Mouse (Mus musculus): ENCODE data around the gene Hist1h2bb.
A peak's percentile ranks its signal among the peaks of the same experiment; 100 is the strongest.

Hist1h2bb gene

DNA sequence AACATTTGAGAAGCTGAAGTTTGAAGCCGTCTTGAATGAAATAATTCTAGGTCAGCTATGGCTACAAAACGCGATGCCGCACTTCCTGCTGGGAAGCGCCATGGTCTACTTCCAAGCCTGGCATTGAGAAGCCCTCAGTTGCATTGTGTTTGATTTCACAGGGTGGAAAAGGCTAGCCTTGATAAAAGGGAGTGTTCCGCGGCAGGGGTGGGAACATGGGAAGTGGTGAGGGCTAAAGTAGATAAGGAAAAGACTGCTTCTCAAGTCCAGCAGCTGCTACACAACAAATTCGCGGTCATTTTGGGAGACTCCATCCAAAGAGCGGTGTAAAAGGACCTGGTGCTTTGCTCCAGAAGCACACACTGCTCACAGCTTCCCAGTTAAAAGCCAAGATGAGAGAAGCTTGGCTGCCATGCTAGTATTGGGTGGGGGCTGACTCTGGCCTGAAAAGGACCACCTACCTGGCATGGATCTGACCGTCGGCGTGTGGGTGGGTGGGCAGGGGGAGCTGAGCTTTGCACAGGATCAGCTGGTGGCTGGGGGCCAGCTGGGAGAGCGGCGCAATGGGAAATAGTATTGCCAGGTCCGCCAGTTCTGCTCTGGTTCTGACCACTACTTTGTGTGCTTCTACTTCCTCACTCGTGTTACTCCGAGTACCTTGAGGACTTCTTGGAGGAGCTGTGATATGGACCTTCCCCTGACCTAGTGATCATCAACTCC is 17.9 kb upstream of the Hist1h2bb start:
- no peak for DNase-seq (ENCODE audit: low spot score)

- DNase-seq (ENCODE audit: low spot score), result no peak
Observed at GRCm38 (mm10) chr13:23729192-23729525, 17.4 kb upstream of the Hist1h2bb start.

- no peak for DNase-seq (ENCODE audit: low spot score)
Observed at GRCm38 (mm10) chr13:23729706-23730105, 16.8 kb upstream of the Hist1h2bb start.

GRCm38 (mm10) chr13:23730479-23730878 is 16.1 kb upstream of the Hist1h2bb start:
- DNase-seq (ENCODE audit: low spot score), result no peak

- peak; percentile 45 for DNase-seq (ENCODE audit: low spot score)
Observed at GRCm38 (mm10) chr13:23732156-23732804, 14.3 kb upstream of the Hist1h2bb start.

GRCm38 (mm10) chr13:23737091-23737490 is 9.4 kb upstream of the Hist1h2bb start:
- no peak for DNase-seq (ENCODE audit: low spot score)

GRCm38 (mm10) chr13:23738041-23738440 is 8.5 kb upstream of the Hist1h2bb start:
- DNase-seq (ENCODE audit: low spot score), result no peak

- DNase-seq (ENCODE audit: low spot score), result peak; percentile 89
Observed at GRCm38 (mm10) chr13:23738677-23739068, 7.9 kb upstream of the Hist1h2bb start, which contains the start of gene Hist1h1c. Gene Hist1h1c, plus strand, starts transcription at chr13:23738808.

DNA sequence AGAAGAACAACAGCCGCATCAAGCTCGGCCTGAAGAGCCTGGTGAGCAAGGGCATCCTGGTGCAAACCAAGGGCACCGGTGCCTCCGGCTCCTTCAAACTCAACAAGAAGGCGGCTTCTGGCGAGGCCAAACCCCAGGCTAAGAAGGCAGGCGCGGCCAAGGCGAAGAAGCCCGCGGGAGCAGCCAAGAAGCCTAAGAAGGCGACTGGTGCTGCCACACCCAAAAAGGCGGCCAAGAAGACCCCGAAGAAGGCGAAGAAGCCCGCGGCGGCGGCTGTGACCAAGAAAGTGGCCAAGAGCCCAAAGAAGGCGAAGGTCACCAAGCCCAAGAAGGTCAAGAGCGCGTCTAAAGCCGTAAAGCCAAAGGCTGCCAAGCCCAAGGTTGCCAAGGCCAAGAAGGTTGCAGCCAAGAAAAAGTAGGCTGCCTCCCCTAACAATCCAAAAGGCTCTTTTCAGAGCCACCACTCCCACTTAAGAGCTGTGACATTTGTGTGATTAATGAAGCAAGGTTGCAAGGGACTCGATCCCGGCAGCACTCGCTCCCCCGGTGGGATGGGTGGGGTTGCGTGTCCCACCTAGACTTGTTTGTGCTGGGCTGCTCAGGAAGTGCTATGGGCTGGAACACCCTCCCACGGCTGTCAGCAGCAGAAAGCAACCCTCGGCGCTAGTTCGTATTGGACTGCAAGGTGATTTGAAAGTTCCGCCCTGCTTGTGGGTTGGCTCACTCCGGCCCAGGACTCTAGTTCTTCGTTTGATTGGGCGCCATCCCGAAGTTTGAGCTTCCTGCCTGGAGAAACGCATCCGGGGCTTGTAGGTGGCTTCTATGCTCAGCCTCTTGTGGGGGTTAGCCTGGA is 7.2 kb upstream of the Hist1h2bb start:
- peak; percentile 96 for DNase-seq (ENCODE audit: low spot score)

GRCm38 (mm10) chr13:23739922-23740252 is 6.6 kb upstream of the Hist1h2bb start:
- no peak for DNase-seq (ENCODE audit: low spot score)

- DNase-seq (ENCODE audit: low spot score), result no peak
Observed at GRCm38 (mm10) chr13:23740256-23740840, 6.2 kb upstream of the Hist1h2bb start.

DNA sequence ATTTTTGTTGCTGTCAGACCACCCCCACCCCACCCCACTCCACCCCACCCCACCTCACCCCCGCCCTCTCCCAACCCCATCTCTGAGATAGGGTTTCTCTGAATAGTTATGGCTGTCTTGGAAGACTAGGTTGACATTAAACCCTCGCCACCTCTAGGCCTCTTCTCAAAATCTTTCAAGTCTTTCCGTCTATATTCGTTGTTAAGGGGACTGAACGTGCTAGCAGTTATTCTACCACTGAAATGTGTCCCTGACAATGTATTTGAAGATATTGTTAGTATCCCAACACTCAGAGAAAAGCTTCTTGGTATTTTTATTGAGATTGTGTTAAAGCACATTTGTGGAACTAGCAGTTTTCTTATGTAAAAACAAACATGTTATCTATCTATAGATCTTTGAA is 5.6 kb upstream of the Hist1h2bb start:
- DNase-seq (ENCODE audit: low spot score), result no peak

DNA sequence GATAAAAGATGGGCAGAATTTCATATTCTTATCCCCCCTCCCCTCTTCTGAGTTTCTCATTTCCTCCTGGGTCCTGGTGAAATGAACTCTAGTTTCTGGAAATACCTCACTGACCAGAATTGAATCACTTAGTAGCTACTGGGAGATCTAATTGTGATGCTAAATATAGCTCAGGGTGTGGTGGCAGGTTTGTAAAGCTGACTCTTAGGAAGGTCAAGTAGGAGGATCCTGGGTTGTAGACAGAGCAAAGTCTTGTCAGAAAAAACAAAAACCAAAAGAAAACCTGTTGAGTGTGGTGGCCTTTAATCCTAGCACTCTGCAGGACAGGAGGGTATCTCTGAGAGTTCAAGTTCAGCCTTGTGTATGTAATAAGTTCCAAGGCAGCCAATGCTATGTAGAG is 4.5 kb upstream of the Hist1h2bb start:
- no peak for DNase-seq (ENCODE audit: low spot score)

GRCm38 (mm10) chr13:23743215-23743614 is 3.3 kb upstream of the Hist1h2bb start:
- no peak for DNase-seq (ENCODE audit: low spot score)

GRCm38 (mm10) chr13:23743963-23744362 is 2.6 kb upstream of the Hist1h2bb start:
- DNase-seq (ENCODE audit: low spot score), result no peak

GRCm38 (mm10) chr13:23744421-23745380 is 1.8 kb upstream of the Hist1h2bb start:
- no peak for DNase-seq (ENCODE audit: low spot score)

GRCm38 (mm10) chr13:23745381-23746161 is 963 bp upstream of the Hist1h2bb start, which contains the start of gene Hist1h3c:
Gene Hist1h3c, minus strand, starts transcription at chr13:23745602.
- DNase-seq (ENCODE audit: low spot score), result peak; percentile 86

DNA sequence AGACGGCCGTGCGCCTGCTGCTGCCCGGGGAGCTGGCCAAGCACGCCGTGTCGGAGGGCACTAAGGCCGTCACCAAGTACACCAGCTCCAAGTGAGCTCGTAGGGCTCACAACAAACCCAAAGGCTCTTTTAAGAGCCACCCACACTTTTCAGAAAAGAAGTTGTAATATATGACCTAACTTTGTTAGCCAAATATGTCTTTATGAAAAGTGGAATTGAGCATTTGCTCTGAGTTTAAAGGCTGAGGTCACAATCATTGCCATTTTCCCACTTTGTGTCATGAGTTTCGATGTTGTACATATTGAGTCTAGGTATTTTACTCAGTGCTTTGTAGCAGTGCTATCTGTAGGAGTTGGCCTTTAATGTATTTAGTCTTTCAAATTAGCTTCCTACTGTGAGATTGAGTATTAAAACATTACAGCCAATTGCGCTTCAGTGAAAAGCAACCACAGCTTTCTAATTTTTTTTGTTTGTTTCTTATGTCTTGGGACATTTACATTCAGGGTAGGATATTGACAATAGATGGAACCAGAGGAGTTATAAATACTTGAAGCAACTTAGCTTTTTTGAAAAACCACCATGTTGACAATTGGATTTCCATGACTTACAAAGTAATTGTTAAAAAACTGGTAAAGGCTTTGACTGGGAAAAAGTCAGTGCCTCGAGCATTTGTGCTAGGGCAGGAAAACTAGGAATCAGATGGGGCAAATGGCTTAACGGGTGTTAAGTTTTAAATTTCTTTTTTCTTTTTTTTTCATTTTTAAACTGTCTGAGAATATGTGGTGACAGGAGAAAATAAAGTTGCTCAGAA is 752 bp downstream of the Hist1h2bb start:
- no peak for DNase-seq (ENCODE audit: low spot score)

- DNase-seq (ENCODE audit: low spot score), result no peak
Observed at GRCm38 (mm10) chr13:23747892-23748288, 1.4 kb downstream of the Hist1h2bb start.

All from layer of hippocampus, adult 11-12 months (tissue).